Mouse (Mus musculus) cortical plate, adult 2 months (tissue): ENCODE results near the gene Zranb3. TPM values are rescaled to one million over a fixed set of nuclear protein-coding genes. Genes with fewer than 3 reads are reported as not detected.

Source experiments
- H3K27ac ChIP-seq: fragments of 200-500 bp; 2 replicates; pipeline ENCODE4 v1.5.1; 2012; ENCODE audit warnings: low read length, control low read depth, inconsistent platforms; ENCODE audit not compliant: insufficient read depth
- H3K4me1 ChIP-seq: fragments of 200-500 bp; 2 replicates; pipeline ENCODE4 v1.6.1; 2011; ENCODE audit warnings: low read length; ENCODE audit not compliant: control insufficient read depth, insufficient read depth
- H3K4me3 ChIP-seq: fragments of 200-500 bp; 2 replicates; pipeline ENCODE4 v1.5.1; 2011; ENCODE audit warnings: mild to moderate bottlenecking, low read length, control low read depth; ENCODE audit not compliant: insufficient read depth
- CTCF ChIP-seq: fragments of 200-500 bp; IDR thresholded peaks from 2 replicates; pipeline ENCODE4 v1.5.1; 2011; ENCODE audit warnings: mild to moderate bottlenecking, control low read depth, low read length; ENCODE audit not compliant: insufficient read depth; ENCODE audit errors: extremely low read depth
- POLR2A ChIP-seq: fragments of 200-500 bp; IDR thresholded peaks from 2 replicates; pipeline ENCODE4 v1.6.1; 2011; ENCODE audit warnings: mild to moderate bottlenecking, low read length, control low read depth; ENCODE audit not compliant: insufficient read depth; ENCODE audit errors: extremely low read depth
- polyA plus RNA-seq: library from polyadenylated mRNA; depleted of rRNA; stranded (reverse); fragments of >200 nt; gene quantifications from 2 replicates; pipeline ENCODE4 v1.2.3, GENCODE M21; 2012

Gene Zranb3
- polyA plus RNA-seq, 1 experiment = 5.5 TPM

DNA sequence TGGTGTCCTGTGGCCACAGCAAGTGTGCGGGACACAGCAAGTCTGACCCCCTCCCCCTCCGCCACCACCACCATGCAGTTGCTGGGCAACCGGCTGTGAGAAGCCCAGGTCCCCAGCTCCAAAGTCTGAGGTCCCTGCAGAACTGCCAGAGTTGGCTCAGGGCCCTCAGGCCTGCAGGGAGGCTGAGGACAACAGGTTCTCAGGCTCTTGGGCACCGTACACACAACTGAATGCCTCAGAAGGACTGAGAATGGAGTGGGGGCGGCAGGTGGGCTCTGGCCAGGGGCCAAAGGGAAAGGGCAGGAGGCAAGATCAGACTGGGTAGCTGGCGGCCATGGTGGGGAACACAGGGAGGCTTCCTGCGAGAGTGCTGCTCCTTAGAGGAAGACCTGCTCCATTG is 20.0 kb downstream of the Zranb3 start:
- TF ChIP-seq POLR2A (no peak), CTCF (no peak)
- Histone ChIP-seq H3K4me1 (0 out of 2 replicates have a peak, but pooled peaks cover 6% of the 10 kb centered on the region), H3K4me3 (no peak overlapping the region), H3K27ac (no peak overlapping the region)

DNA sequence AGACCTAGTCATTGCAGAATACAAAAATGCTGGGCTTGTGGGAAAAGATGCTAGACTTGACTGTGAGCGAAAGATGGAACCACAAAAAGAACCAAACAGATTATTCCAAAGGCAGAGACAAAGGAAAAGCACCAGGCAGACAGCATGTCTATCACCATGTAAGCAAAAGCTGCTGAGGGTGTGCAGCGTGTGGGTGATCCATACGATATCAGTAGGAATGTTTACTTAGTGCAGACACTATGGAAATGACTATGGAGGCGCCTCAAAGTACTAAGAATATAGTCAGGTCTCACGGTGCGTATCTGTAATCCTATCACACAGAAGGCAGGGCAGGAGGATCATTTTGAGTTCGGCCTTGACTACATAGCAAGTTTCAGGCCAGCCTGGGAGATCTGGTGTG is 21.0 kb downstream of the Zranb3 start:
- Histone ChIP-seq H3K4me1 (peaks cover 6% of the 10 kb centered on the region; the same call in 1 of the 2 replicates), H3K27ac (no peak overlapping the region), H3K4me3 (no peak overlapping the region)
- TF ChIP-seq POLR2A (no peak), CTCF (no peak)

DNA sequence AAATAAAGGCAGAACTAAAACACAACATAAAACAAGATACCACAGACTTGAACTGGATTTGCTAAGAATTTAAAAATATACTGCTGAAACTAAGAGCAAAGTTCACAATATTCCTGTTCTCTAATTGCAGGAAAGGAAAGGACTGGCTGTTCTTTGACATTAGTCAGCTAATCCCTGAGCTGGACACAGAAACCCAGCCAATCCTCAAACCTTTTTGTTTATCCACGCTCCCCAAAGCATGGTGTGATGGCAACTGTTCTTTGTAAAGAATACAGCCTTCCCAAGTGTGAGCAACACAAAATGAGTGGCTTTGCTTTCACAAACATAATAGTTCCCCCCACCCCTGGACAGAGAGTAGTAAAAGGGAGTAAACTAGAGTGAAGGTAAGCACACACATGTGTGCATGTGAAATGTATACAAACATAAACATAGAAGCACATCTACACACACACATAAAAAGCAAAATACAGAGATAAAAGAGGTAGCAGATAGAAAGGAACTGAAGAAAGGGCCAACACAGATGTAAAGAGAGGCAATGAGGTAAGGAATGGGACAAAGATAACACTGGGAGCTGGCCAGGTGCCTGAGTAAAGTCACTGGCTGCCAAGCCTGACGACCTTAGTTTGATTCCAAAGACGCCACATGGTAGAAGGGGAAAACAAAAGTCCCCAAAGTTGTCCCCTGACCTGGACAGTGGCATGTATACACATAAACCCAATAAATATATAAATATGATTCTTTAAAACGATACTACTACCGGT is 21.7 kb downstream of the Zranb3 start:
- no peak overlapping the region for H3K4me3 ChIP-seq
- H3K27ac ChIP-seq = no peak overlapping the region
- peaks cover 8% of the 10 kb centered on the region; the same call in 1 of the 2 replicates for H3K4me1 ChIP-seq
- no peak for TF ChIP-seq POLR2A
- TF ChIP-seq CTCF = no peak

DNA sequence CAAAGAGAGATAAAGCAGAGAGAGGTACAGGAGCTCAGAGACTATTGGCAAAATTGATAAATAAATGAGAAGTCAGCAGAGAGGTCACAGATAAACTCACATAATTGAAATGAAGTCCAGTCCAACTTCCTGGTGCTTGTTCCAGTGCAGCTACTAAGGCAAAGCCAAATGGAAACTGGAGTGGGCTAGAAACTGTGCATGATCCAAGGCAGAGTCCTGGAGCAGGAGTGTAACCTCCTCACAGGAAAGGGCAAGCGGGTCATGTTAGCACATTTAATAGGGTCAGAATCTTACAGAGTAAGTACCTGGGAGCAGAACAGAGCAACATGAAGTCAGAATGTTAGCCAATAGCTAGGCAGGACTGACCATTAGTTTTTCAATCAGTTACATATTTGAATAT is 24.2 kb downstream of the Zranb3 start:
- H3K4me1 ChIP-seq = peaks cover 11% of the 10 kb centered on the region; the same call in 1 of the 2 replicates
- no peak overlapping the region for H3K4me3 ChIP-seq
- peak overlapping the region; percentile 96; the same call in 1 of the 2 replicates for H3K27ac ChIP-seq
- TF ChIP-seq CTCF = no peak
- TF ChIP-seq POLR2A = no peak

DNA sequence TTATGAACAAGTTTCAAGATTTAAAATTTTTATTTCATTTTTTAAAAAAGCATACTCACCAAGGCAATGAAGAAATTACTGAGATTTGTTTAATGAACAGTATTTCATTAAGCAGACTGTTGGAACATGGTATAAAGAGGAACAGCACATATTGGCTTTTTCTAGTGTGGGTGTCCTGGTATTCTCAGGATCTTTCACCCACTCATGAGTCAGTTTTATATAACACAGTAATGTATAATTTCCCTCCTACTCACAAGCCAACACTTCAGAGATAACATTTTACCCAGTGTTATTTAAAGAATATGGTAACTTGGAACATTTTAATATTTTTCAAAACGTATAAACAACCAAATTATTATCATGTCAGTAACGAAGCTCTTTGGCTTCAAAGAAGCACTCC is 25.1 kb downstream of the Zranb3 start:
- H3K4me3 ChIP-seq = no peak overlapping the region
- TF ChIP-seq CTCF = no peak
- TF ChIP-seq POLR2A = no peak
- peaks cover 10% of the 10 kb centered on the region; the same call in 1 of the 2 replicates for H3K4me1 ChIP-seq
- H3K27ac ChIP-seq = no peak overlapping the region

DNA sequence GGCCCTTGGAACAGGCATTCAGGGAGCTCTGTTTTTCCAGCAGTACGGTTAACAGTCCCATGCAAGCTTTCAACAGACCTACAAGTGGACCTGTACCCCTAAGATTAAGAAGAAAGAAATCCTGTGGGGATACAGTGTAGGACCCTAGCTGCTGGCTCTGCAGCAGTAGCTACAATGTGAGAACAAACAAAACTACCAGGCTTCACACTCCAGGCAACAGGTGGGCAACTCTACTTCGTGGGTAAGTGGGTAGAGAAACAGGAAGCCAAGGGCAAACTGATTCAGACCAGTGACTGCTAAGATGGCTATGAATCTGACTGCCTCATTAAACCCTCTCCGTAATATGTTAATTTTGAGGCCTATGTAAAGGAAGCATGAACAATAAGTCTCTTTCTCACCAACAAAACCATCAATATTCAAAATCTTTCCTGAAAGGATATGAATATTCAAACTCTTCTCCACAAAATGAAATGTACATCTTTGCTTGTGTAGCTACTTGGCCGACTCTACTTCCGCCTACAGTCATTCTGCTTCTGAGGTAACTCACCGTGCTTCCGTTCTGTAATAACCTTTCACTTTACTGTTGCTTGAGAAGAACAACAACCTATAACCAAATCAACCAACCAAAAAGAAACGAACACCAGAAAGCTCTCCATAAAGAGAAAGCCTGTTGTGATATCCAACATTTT is 25.9 kb downstream of the Zranb3 start:
- peaks cover 10% of the 10 kb centered on the region; the same call in 1 of the 2 replicates for H3K4me1 ChIP-seq
- peak overlapping the region; percentile 65; the same call in 1 of the 2 replicates for H3K27ac ChIP-seq
- H3K4me3 ChIP-seq = no peak overlapping the region
- TF ChIP-seq CTCF (no peak), POLR2A (no peak)

DNA sequence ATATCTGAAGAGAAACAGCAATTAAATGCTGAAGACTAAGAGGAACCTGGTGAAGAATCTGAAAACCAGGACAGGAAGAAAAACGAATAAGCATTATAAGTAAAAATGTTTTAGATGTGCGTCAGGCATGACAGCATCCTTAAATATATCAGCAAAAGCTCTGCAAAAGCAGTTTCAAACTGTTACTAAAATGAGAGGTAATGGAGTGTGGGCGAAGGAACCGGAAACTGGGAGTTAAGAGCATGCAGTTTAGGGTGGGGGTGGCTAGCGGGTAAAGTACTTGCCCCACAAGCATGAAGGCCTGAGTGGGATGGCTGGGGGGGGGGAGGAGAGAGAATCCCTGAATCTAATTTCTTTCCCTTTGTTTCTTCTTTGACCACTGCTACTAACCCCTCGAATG is 29.8 kb downstream of the Zranb3 start:
- H3K27ac ChIP-seq = peak overlapping the region; percentile 88
- H3K4me3 ChIP-seq = no peak overlapping the region
- H3K4me1 ChIP-seq = peaks cover 5% of the 10 kb centered on the region; the same call in 1 of the 2 replicates
- TF ChIP-seq POLR2A (no peak), CTCF (no peak)

DNA sequence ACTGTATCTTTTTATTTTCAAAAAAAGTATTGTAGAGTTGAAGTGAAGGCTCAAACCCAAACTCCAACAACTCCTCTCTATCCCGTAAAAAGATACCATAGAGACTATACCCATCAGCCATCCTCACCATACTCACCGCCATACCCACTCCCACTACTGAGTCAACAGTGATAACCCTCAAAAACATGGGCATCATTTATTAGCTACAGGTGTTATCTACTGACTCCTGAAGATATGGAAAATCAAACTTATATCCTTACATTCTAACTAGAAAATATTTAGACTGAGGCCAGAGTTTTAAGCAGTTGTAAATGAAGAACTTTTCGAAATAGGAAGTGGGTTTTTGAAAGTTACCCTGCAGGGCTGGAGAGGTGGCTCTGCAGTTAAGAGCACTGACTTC is 32.8 kb downstream of the Zranb3 start:
- no peak overlapping the region for H3K27ac ChIP-seq
- H3K4me1 ChIP-seq = no peaks in the 10 kb centered on the region; the same call in 1 of the 2 replicates
- H3K4me3 ChIP-seq = no peak overlapping the region
- TF ChIP-seq CTCF (no peak), POLR2A (no peak)

DNA sequence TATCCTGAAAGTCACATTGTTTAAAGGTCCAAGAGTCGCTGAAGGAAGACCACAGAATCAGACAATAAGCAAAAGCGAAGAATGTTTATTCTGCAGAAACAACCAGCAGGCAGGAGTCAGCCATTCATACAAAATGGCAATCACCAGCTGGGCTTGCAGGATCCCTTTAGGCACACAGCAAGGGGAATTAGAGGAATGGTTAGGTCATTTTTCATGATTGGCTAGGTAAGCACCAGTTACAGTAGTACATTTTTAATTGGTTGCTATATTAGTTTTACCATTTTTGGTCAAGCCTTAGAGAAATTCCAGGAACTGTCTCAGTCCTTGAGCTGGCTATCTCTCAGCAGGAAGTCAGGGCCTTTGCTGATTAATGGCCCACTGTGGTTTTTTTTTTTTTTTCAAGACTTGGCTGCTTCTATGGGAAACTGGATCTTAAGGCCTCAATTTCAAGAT is 33.9 kb downstream of the Zranb3 start:
- no peak for TF ChIP-seq CTCF
- no peak for TF ChIP-seq POLR2A
- H3K27ac ChIP-seq = no peak overlapping the region
- no peaks in the 10 kb centered on the region; the same call in 1 of the 2 replicates for H3K4me1 ChIP-seq
- H3K4me3 ChIP-seq = no peak overlapping the region
